Mouse (Mus musculus) gastrocnemius, adult 8-10 months (tissue): ENCODE data around the gene Serp2. TPM values are rescaled to one million over a fixed set of nuclear protein-coding genes. Genes with fewer than 3 reads are reported as not detected.

Experiments
- DNase-seq, 2 experiments: peaks; one replicate each; pipeline ENCODE4 v3.0.0; 2022; ENCODE audit warnings: low spot score in 2 of 2
- total RNA-seq, 4 experiments: library from RNA; stranded (reverse); gene quantifications; 2 replicates each; pipeline ENCODE4 v1.2.4; 2022

Gene Serp2
- total RNA-seq, 4 experiments from 2014 or later, result 0.34 to 0.39 TPM; not detected in 2

DNA sequence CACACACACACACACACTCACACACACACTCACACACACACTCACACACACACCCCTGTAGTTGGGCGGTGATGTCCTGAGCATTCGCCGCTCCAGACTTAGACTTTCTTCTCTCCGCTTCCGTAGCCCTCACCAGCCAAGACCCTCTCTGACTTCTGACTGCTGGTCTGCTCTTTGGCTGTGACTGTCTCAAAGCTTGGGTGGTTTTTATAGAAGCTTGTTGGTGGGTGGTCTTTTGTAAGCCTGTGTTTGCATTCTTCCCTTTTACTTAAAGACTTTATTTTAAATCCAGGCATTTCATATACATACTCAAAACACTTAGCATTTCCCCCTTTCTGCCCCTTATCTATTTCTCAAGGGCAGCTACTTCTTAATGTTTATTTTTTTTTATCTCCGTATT, 57.2 kb downstream of the Serp2 start:
- DNase-seq, result no peak

DNA sequence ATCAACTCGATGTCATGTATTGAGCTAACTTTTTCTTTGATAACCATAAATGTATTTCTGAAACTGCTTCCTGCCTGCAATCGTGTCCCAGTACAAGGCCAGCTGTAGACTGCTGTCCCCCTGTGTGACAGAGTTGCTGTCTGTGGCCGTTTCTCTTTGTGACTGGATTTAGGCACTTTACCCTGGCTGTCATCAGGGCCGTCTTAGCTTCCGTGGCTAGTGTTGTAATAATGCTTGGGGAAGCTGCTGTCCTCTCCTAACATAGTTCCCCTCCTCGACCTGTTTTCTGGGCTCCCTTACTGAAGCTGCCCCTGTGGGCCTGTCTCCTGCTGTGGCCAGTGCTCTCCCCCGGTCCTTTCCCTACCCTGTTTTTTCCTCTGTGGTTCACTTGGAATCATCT, 58.5 kb downstream of the Serp2 start:
- no peak for DNase-seq

DNA sequence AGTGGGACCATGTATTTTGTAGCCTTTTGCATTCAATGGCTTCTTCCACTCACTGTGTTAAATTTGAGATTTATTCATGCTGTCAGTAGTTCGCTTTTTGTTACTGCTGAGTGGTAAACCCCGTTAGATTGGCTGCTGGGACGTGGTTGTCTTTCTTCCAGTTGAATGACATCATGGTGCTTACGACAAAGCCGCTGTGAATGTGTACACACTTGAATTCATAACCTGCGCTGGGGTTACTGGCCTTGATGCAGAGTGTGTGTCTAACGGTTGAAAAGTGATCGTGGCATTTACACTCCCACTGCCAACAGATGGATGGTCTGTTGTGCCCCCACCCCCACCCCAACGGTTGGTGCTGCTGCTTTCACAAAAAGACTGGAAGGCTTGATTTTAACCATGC, 59.5 kb downstream of the Serp2 start:
- DNase-seq, result no peak

DNA sequence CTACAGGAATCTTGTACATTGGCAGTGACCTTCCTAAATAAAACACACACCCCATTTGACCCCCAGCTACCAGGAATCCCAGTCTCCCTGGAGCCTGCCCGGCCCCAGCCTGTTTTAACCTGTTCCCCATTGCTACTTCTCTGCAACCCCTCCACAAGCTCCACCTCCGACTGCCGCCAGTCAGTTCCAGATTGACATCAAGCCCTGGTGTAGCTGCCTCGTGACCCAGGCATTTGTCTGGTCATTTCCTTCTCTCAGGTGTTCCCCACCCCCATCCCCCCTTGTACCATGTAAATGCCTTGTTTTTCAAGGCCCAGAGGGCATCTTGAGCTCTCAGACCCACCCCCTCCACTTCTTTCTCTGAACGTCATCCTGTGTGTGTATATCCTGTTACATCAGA, 61.7 kb downstream of the Serp2 start:
- no peak for DNase-seq

DNA sequence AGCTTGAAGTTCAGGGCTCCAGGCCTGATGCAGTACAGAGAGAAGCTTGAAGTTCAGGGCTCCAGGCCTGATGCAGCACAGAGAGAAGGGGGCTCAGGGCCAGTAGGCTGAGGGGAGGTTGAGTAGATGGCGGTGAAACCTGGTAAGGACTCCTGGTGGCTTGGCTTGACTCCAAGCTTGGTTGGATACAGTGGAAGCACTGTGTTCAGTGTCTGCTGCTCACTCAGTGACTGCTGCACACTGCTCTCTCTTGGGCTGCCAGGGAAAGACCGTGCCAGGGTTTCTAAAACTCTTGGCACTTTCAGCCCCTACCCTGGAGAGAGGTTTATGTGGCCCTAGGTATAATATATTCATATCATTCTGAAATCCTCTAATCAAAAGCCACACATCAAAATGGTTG, 67.6 kb downstream of the Serp2 start:
- no peak for DNase-seq

DNA sequence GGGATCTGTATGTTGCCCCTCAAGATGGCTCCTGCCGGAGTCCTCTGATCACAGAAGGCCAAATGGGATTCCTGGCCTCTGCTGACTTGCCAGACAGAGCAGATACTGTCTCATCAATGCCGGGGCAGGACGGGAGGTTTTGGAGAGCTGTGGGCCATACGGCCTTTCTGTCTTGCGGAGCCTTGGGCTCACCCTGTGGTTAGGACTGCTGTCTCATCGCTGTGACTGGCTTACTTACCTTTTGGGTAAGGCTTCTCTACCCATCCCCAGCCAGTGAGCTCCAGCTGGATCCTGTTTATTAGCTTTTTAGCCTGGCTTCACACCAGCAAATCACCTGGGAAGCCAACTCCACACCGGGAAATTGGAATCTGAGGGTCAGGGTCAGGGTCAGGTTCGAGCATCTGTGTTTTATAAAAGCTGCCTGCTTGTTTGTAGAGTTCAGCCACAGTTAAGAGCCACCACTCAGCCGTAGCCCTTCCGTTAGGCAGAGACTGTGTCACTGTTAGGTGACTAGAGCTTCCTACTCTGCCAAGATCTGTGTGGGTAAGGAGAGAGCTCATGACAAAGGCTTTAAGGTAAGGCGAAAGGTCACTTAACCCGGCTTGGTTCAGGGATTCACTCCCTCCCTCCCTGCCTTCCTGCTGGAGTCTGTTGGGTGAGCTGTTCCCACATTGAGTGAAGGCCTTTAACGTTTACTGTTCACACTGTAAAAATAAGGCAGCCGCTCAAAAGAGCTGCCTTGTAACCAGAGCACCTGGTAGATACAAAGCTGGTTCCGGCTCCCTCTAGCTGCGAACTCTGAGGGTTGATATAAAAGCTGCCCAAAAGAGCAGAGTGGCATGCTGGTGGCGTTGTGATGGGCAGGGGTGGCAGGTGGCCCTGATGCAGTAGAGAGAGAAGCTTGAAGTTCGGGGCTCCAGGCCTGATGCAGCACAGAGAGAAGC, 68.3 kb downstream of the Serp2 start:
- DNase-seq, result no peak

DNA sequence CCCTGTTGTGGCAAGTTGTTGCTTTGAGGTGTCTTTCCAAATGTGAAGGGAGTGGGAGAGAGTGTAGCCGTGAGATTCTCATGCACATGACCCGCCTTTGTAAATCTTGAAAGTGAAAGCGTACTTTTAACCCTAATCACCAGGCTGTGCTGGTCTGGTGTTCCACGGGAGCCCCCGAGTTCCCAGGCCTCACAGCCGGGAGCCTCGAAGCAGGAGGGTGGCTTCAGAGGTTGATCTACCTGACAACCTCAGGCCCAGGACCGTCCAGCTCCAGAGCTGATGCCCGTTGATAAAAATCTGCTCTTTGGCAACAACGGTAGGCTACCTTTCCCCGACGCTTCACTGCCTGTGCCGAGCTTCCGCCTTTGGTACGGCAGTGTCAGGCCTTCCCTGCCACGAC, 69.1 kb downstream of the Serp2 start:
- DNase-seq, result no peak

DNA sequence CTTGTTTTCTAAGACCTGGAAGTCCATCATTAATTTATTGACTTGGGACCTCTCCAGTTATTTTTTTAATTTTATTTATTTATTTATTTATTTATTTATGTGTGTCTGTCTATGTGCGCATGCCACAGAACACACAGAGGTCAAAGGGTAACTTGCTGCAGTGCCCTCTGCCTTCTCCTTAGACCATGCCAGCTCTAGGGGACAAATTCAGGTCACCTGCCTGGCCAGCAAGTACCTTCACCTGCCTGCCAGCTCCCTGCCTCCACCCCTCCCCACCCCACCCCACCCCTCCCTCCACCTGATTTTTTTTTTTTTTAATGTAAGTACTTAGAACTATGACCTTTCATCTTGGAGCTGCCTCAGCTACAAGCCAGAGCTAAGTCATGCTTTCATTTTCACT, 73.0 kb downstream of the Serp2 start:
- no peak for DNase-seq

Other genes starting within 250 kb of the Serp2 start
- gene Tsc22d1, start 141.9 kb downstream of the Serp2 start, total RNA-seq, result 100 to 1,000 TPM; 102 to 145 (median 124) TPM